Mouse (Mus musculus): ENCODE measurements around the gene Sord. TPM values are rescaled to one million over a fixed set of nuclear protein-coding genes. Genes with fewer than 3 reads are reported as not detected.
A peak's percentile ranks its signal among the peaks of the same experiment; 100 is the strongest.

Gene Sord
- total and polyA plus RNA-seq, 3 experiments: 39.6 to 61.7 TPM; not detected in 1

DNA sequence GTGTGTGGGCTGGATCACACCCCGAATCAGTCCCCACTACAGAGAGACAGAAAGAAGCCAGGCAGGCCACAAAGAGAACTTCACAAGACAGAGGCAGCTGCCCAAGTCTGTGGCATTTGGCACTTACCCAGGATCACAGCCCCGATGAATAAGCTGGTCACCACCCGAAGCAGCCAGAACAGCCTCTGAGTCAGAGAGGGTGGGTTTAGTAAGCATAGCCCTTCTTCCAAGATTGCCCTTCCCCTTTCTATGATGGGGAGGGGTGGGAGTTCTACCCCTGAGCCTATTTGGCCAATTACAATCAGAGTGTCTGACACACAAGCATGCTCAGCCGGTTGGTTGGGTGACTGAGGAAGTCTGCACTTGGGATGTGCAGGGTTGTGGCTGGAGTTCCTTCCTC, 71.6 kb downstream of the Sord start:
- peak; percentile 18 for DNase-seq (ENCODE audit: low read depth, low spot score)
- Histone ChIP-seq H3K9ac (ENCODE audit: control insufficient read depth, low read depth, low read length, poor library complexity, severe bottlenecking) (no peak overlapping the region), H3K4me1 (ENCODE audit: control insufficient read depth in 1 of 2, insufficient read depth in 2 of 2, low read length in 2 of 2) (no peaks in the 10 kb centered on the region), H3K27ac (ENCODE audit: control insufficient read depth, low read depth, low read length) (no peak overlapping the region), H3K9me3 (replicated peaks; ENCODE audit: insufficient read depth, low read length) (no peaks in the 10 kb centered on the region; the same call in 1 of the 2 replicates), H3K27me3 (ENCODE audit: control insufficient read depth in 1 of 2, insufficient read depth in 2 of 2, low read length in 2 of 2) (peaks cover 0 to 5% of the 10 kb centered on the region in 2 experiments; a peak in 3 of 4 replicates), H3K79me2 (ENCODE audit: control insufficient read depth, insufficient read depth, low read length, poor library complexity) (no peaks in the 10 kb centered on the region), H3K4me3 (ENCODE audit: control insufficient read depth in 1 of 2, insufficient read depth in 1 of 2, low read depth in 2 of 2, low read length in 2 of 2) (no peak overlapping the region), H3K36me3 (ENCODE audit: control insufficient read depth in 1 of 2, insufficient read depth in 2 of 2, low read length in 2 of 2) (no peaks in the 10 kb centered on the region)
- TF ChIP-seq USF2 (IDR thresholded peaks at IDR 0.05; ENCODE audit: borderline replicate concordance in 1 of 2, insufficient read depth in 1 of 2, low read depth in 1 of 2, low read length in 2 of 2) (no peak), SMC3 (IDR thresholded peaks at IDR 0.05; ENCODE audit: low read depth, low read length) (no peak), POLR2A (IDR thresholded peaks at IDR 0.05; ENCODE audit: control insufficient read depth in 1 of 2, insufficient read depth in 1 of 2, low read depth in 1 of 2, low read length in 2 of 2, poor library complexity in 1 of 2) (no peak), MYC (IDR thresholded peaks at IDR 0.05; ENCODE audit: low read depth, low read length) (no peak), TBP (IDR thresholded peaks at IDR 0.05; ENCODE audit: low read depth, low read length) (no peak), GABPA (IDR thresholded peaks at IDR 0.05; ENCODE audit: low read depth, low read length) (no peak), MEF2A (IDR thresholded peaks at IDR 0.05; ENCODE audit: extremely low read depth, insufficient replicate concordance, low read depth, low read length, poor library complexity, severe bottlenecking) (no peak), MAFK (IDR thresholded peaks at IDR 0.05; ENCODE audit: borderline replicate concordance, low read depth, low read length) (no peak), ZNF384 (IDR thresholded peaks at IDR 0.05; ENCODE audit: low read depth, low read length) (no peak), RAD21 (IDR thresholded peaks at IDR 0.05; ENCODE audit: low read depth, low read length) (no peak), SIN3A (IDR thresholded peaks at IDR 0.05; ENCODE audit: low read length) (no peak), MXI1 (IDR thresholded peaks at IDR 0.05; ENCODE audit: low read depth, low read length) (no peak), ZKSCAN1 (IDR thresholded peaks at IDR 0.05; ENCODE audit: low read depth, low read length) (no peak), ZMIZ1 (IDR thresholded peaks at IDR 0.05; ENCODE audit: low read depth, low read length) (no peak)

GRCm38 (mm10) chr2:122309647-122310046, 75.1 kb downstream of the Sord start:
- H3K27ac ChIP-seq (ENCODE audit: control insufficient read depth, low read depth, low read length): no peak overlapping the region
- H3K36me3 ChIP-seq (ENCODE audit: control insufficient read depth in 1 of 2, insufficient read depth in 2 of 2, low read length in 2 of 2): no peaks in the 10 kb centered on the region
- H3K79me2 ChIP-seq (ENCODE audit: control insufficient read depth, insufficient read depth, low read length, poor library complexity): no peaks in the 10 kb centered on the region
- H3K4me1 ChIP-seq (ENCODE audit: control insufficient read depth in 1 of 2, insufficient read depth in 2 of 2, low read length in 2 of 2): 0 out of 4 replicates have a peak, but pooled peaks cover 0 to 2% of the 10 kb centered on the region in 2 experiments
- no peak overlapping the region for H3K4me3 ChIP-seq (ENCODE audit: control insufficient read depth in 1 of 2, insufficient read depth in 1 of 2, low read depth in 2 of 2, low read length in 2 of 2)
- TF ChIP-seq MYC (IDR thresholded peaks at IDR 0.05; ENCODE audit: low read depth, low read length): no peak
- no peak for TF ChIP-seq POLR2A (IDR thresholded peaks at IDR 0.05; ENCODE audit: control insufficient read depth in 1 of 2, insufficient read depth in 1 of 2, low read depth in 1 of 2, low read length in 2 of 2, poor library complexity in 1 of 2)
- TF ChIP-seq CHD1 (IDR thresholded peaks at IDR 0.05; ENCODE audit: low read depth, low read length): no peak
- TF ChIP-seq SIN3A (IDR thresholded peaks at IDR 0.05; ENCODE audit: low read length): no peak
- no peak for TF ChIP-seq NRF1 (IDR thresholded peaks at IDR 0.05; ENCODE audit: insufficient read depth, low read depth, low read length, poor library complexity, severe bottlenecking)
- TF ChIP-seq USF1 (IDR thresholded peaks at IDR 0.05; ENCODE audit: low read depth, low read length): no peak
- TF ChIP-seq NELFE (IDR thresholded peaks at IDR 0.05; ENCODE audit: low read depth, low read length): no peak
- TF ChIP-seq POLR2AphosphoS5 (IDR thresholded peaks at IDR 0.05; ENCODE audit: borderline replicate concordance, low read depth, low read length): no peak
- peak; percentile 24 for TF ChIP-seq RAD21 (IDR thresholded peaks at IDR 0.05; ENCODE audit: low read depth, low read length)
- no peak for TF ChIP-seq MAZ (IDR thresholded peaks at IDR 0.05; ENCODE audit: low read depth, low read length)
- TF ChIP-seq USF2 (IDR thresholded peaks at IDR 0.05; ENCODE audit: borderline replicate concordance in 1 of 2, insufficient read depth in 1 of 2, low read depth in 1 of 2, low read length in 2 of 2): no peak
- peak in 1 of 3 experiments; percentile 36; a peak in 2 of 6 replicates for TF ChIP-seq CTCF (IDR thresholded peaks at IDR 0.05 in 2 of 3, conservative IDR thresholded peaks at IDR 0.05 in 1 of 3; ENCODE audit: control insufficient read depth in 1 of 3, insufficient read depth in 1 of 3, low read depth in 2 of 3, low read length in 3 of 3, poor library complexity in 1 of 3, severe bottlenecking in 1 of 3)
- no peak for TF ChIP-seq TAL1 (IDR thresholded peaks at IDR 0.05; ENCODE audit: low read length)
- TF ChIP-seq ZMIZ1 (IDR thresholded peaks at IDR 0.05; ENCODE audit: low read depth, low read length): no peak
- no peak for TF ChIP-seq MEF2A (IDR thresholded peaks at IDR 0.05; ENCODE audit: extremely low read depth, insufficient replicate concordance, low read depth, low read length, poor library complexity, severe bottlenecking)
- TF ChIP-seq CHD2 (IDR thresholded peaks at IDR 0.05; ENCODE audit: low read length): no peak
- TF ChIP-seq TBP (IDR thresholded peaks at IDR 0.05; ENCODE audit: low read depth, low read length): no peak
- peak; percentile 42 for TF ChIP-seq SMC3 (IDR thresholded peaks at IDR 0.05; ENCODE audit: low read depth, low read length)
- TF ChIP-seq E2F4 (IDR thresholded peaks at IDR 0.05; ENCODE audit: borderline replicate concordance, low read depth, low read length): no peak
- TF ChIP-seq MYB (IDR thresholded peaks at IDR 0.05; ENCODE audit: low read depth, low read length): no peak
- no peak for TF ChIP-seq UBTF (IDR thresholded peaks at IDR 0.05; ENCODE audit: borderline replicate concordance, insufficient read depth, low read depth, low read length)
- H3K9ac ChIP-seq (ENCODE audit: control insufficient read depth, low read depth, low read length, poor library complexity, severe bottlenecking): no peak overlapping the region
- DNase-seq (ENCODE audit: low read depth, low spot score): no peak
- H3K27me3 ChIP-seq (ENCODE audit: control insufficient read depth in 1 of 2, insufficient read depth in 2 of 2, low read length in 2 of 2): peaks cover 0 to 5% of the 10 kb centered on the region in 2 experiments; a peak in 2 of 4 replicates
- no peaks in the 10 kb centered on the region; the same call in 1 of the 2 replicates for H3K9me3 ChIP-seq (replicated peaks; ENCODE audit: insufficient read depth, low read length)
